Mouse (Mus musculus): Measurements from ENCODE around the gene Ttc16. TPM values are rescaled to one million over a fixed set of nuclear protein-coding genes. Genes with fewer than 3 reads are reported as not detected.
A peak's percentile ranks its signal among the peaks of the same experiment; 100 is the strongest.

The Ttc16 gene
- polyA plus RNA-seq, 1 experiment = 2.0 TPM

DNA sequence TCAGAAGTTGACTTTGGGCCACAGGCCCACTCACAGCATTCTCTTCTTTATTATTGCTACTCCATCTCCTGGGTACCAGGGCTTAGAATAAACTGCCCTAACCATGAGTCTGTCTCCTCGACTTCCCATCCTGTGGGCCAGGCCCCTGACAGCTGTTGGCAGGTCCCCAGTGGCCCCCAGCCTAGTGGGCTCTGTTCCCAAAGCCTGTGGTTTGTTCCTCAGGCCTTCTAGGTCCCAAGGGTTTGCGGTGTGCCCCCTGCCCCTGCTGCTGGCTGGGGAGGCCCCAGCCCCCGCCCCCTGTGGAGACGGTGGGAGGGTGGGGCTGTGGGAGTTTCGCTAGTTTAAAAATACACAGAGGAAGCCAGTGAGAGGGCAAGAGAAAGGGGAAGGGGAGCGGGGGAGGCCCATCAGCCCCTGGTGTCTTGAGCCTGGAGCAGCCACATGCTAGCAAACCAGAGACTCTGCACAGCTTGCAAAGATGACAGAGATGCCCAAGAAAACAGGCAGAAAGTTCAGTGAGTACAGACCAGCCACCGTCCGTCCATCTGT lies 54.7 kb downstream of the Ttc16 start, which contains the start of gene Sh2d3c:
Sh2d3c (plus strand) TSS at position 375 of the 549 bp plus-strand sequence.
- Histone ChIP-seq H3K4me3 (replicated peaks; ENCODE audit: insufficient read depth, low read depth, low read length) (no peak within 1 kb of the TSS), H3K27ac (ENCODE audit: insufficient read depth, low read length) (no peak within 1 kb of the TSS), H3K4me1 (ENCODE audit: control insufficient read depth, insufficient read depth, low read length) (no peaks in the 10 kb centered on the region), H3K27me3 (ENCODE audit: control insufficient read depth, insufficient read depth, low read length) (no peaks in the 10 kb centered on the region)
- no peak for DNase-seq
- TF ChIP-seq POLR2A (IDR thresholded peaks at IDR 0.05; ENCODE audit: borderline replicate concordance, insufficient read depth, low read length) = no peak
- no peak for TF ChIP-seq CTCF (IDR thresholded peaks at IDR 0.05; ENCODE audit: borderline replicate concordance, insufficient read depth, low read depth, low read length)
- 33% methylated on average over 8 of the region's 8 CpGs for WGBS

GRCm38 (mm10) chr2:32720053-32720452 lies 55.4 kb downstream of the Ttc16 start:
- no peaks in the 10 kb centered on the region for H3K27me3 ChIP-seq (ENCODE audit: control insufficient read depth, insufficient read depth, low read length)
- no peaks in the 10 kb centered on the region for H3K4me1 ChIP-seq (ENCODE audit: control insufficient read depth, insufficient read depth, low read length)
- H3K4me3 ChIP-seq (replicated peaks; ENCODE audit: insufficient read depth, low read depth, low read length) = no peak overlapping the region
- WGBS = 98% methylated on average over 3 of the region's 3 CpGs
- DNase-seq = no peak
- H3K27ac ChIP-seq (ENCODE audit: insufficient read depth, low read length) = no peak overlapping the region
- no peak for TF ChIP-seq POLR2A (IDR thresholded peaks at IDR 0.05; ENCODE audit: borderline replicate concordance, insufficient read depth, low read length)
- no peak for TF ChIP-seq CTCF (IDR thresholded peaks at IDR 0.05; ENCODE audit: borderline replicate concordance, insufficient read depth, low read depth, low read length)

- WGBS = 28% methylated on average over 9 of the region's 9 CpGs
- H3K4me1 ChIP-seq (ENCODE audit: control insufficient read depth, insufficient read depth, low read length) = no peaks in the 10 kb centered on the region; the same call in 1 of the 2 replicates
- no peak overlapping the region for H3K27ac ChIP-seq (ENCODE audit: insufficient read depth, low read length)
- no peaks in the 10 kb centered on the region for H3K27me3 ChIP-seq (ENCODE audit: control insufficient read depth, insufficient read depth, low read length)
- DNase-seq = no peak
- TF ChIP-seq POLR2A (IDR thresholded peaks at IDR 0.05; ENCODE audit: borderline replicate concordance, insufficient read depth, low read length) (no peak), CTCF (IDR thresholded peaks at IDR 0.05; ENCODE audit: borderline replicate concordance, insufficient read depth, low read depth, low read length) (no peak)
- no peak overlapping the region for H3K4me3 ChIP-seq (replicated peaks; ENCODE audit: insufficient read depth, low read depth, low read length)
Measured at GRCm38 (mm10) chr2:32718761-32719160, 56.7 kb downstream of the Ttc16 start.

DNA sequence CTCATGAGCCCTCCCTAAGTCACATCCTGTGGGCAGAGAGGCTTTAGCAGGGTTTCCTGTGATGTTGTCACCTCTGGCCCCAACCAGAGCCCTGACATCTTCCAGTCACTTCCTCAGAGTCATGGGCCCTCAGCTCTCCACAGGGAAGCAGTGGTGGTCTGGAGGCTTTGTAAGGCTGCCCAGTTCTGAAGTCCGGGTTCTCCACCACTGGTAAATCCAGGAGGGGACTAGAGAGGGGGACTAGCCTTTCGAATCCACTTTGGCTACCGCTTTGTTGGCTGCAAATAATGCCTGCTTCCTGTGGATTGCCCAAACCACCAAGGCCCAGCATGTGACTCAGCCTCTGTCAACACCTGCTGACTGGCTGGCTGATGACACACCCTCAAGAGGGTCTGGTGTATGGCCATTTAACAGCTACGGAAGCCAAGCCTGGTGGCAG lies 60.4 kb downstream of the Ttc16 start:
- TF ChIP-seq POLR2A (IDR thresholded peaks at IDR 0.05; ENCODE audit: borderline replicate concordance, insufficient read depth, low read length) (no peak), CTCF (IDR thresholded peaks at IDR 0.05; ENCODE audit: borderline replicate concordance, insufficient read depth, low read depth, low read length) (no peak)
- no peaks in the 10 kb centered on the region for H3K27me3 ChIP-seq (ENCODE audit: control insufficient read depth, insufficient read depth, low read length)
- no peak overlapping the region for H3K27ac ChIP-seq (ENCODE audit: insufficient read depth, low read length)
- H3K4me1 ChIP-seq (ENCODE audit: control insufficient read depth, insufficient read depth, low read length) = peaks cover 2% of the 10 kb centered on the region; the same call in 1 of the 2 replicates
- H3K4me3 ChIP-seq (replicated peaks; ENCODE audit: insufficient read depth, low read depth, low read length) = no peak overlapping the region
- WGBS = 71% methylated on average over 4 of the region's 4 CpGs
- no peak for DNase-seq

- no peak overlapping the region for H3K4me3 ChIP-seq (replicated peaks; ENCODE audit: insufficient read depth, low read depth, low read length)
Measured at GRCm38 (mm10) chr2:32714117-32714986, 61.1 kb downstream of the Ttc16 start.

GRCm38 (mm10) chr2:32712934-32713817 lies 62.3 kb downstream of the Ttc16 start, which contains the start of gene Cdk9:
Gene Cdk9 (minus strand): TSS chr2:32713076.
- Histone ChIP-seq H3K27ac (ENCODE audit: insufficient read depth, low read length) (peak within 1 kb of the TSS; percentile 100), H3K4me1 (ENCODE audit: control insufficient read depth, insufficient read depth, low read length) (peaks cover 2% of the 10 kb centered on the region; the same call in 1 of the 2 replicates), H3K27me3 (ENCODE audit: control insufficient read depth, insufficient read depth, low read length) (no peaks in the 10 kb centered on the region), H3K4me3 (replicated peaks; ENCODE audit: insufficient read depth, low read depth, low read length) (peak within 1 kb of the TSS; percentile 86)
- TF ChIP-seq CTCF (IDR thresholded peaks at IDR 0.05; ENCODE audit: borderline replicate concordance, insufficient read depth, low read depth, low read length) (peak; percentile 94), POLR2A (IDR thresholded peaks at IDR 0.05; ENCODE audit: borderline replicate concordance, insufficient read depth, low read length) (peak; percentile 66; the same call in 1 of the 2 replicates)
- DNase-seq = peak; percentile 94 to 98
- WGBS = 1% methylated on average over 61 of the region's 79 CpGs

More at GRCm38 (mm10) chr2:32714117-32714986, 61.1 kb downstream of the Ttc16 start:
- peak in 1 of 2 experiments; percentile 40 for DNase-seq
- H3K27ac ChIP-seq (ENCODE audit: insufficient read depth, low read length) = peak overlapping the region; percentile 39
- H3K27me3 ChIP-seq (ENCODE audit: control insufficient read depth, insufficient read depth, low read length) = no peaks in the 10 kb centered on the region
- 62% methylated on average over 11 of the region's 11 CpGs for WGBS
- H3K4me1 ChIP-seq (ENCODE audit: control insufficient read depth, insufficient read depth, low read length) = peaks cover 2% of the 10 kb centered on the region; the same call in 1 of the 2 replicates
- TF ChIP-seq CTCF (IDR thresholded peaks at IDR 0.05; ENCODE audit: borderline replicate concordance, insufficient read depth, low read depth, low read length) = no peak
- TF ChIP-seq POLR2A (IDR thresholded peaks at IDR 0.05; ENCODE audit: borderline replicate concordance, insufficient read depth, low read length) = no peak

DNA sequence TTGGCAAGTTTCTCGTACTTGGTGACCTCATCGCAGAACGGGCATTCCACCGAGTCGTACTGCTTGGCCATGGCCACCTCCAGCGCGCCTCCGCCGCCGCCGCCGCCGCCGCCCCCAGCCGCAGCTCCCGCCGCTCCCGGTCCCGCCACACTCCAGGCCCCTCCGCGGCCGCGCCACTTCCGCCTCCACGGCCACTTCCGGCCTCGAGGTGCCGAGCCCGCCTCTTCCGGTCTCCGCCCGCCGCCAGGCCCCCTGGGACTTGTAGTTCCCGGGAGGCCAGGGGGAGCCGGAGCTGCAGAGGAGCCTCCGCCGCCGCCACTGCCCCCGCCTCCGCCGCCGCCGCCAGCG lies 62.9 kb downstream of the Ttc16 start:
- peak; percentile 95 to 97 for DNase-seq
- TF ChIP-seq CTCF (IDR thresholded peaks at IDR 0.05; ENCODE audit: borderline replicate concordance, insufficient read depth, low read depth, low read length) (no peak), POLR2A (IDR thresholded peaks at IDR 0.05; ENCODE audit: borderline replicate concordance, insufficient read depth, low read length) (no peak; the same call in 1 of the 2 replicates)
- Histone ChIP-seq H3K4me3 (replicated peaks; ENCODE audit: insufficient read depth, low read depth, low read length) (peak overlapping the region; percentile 86), H3K27me3 (ENCODE audit: control insufficient read depth, insufficient read depth, low read length) (no peaks in the 10 kb centered on the region), H3K4me1 (ENCODE audit: control insufficient read depth, insufficient read depth, low read length) (peaks cover 2% of the 10 kb centered on the region; the same call in 1 of the 2 replicates), H3K27ac (ENCODE audit: insufficient read depth, low read length) (peak overlapping the region; percentile 100)
- WGBS = under 1% methylated on average over 42 of the region's 44 CpGs

All from cerebellum, adult 2 months (tissue).